Mouse (Mus musculus) right cerebral cortex, postnatal 14 days (tissue): ENCODE measurements around the gene Gnb1l.
"Not testable (repeated sequence)": the region's sequence is repeated elsewhere in the genome, so short reads cannot be mapped to it uniquely, and the experiment has no call there.

Experiments
- DNase-seq: peaks from one replicate; pipeline ENCODE4 v3.0.0; 2022

Gnb1l gene

GRCm38 (mm10) chr16:18484386-18484785 is 14.1 kb upstream of the Gnb1l start:
- DNase-seq, result no peak

- DNase-seq, result no peak
These were observed 13.6 kb upstream of the Gnb1l start for GRCm38 (mm10) chr16:18484794-18485435.

DNA sequence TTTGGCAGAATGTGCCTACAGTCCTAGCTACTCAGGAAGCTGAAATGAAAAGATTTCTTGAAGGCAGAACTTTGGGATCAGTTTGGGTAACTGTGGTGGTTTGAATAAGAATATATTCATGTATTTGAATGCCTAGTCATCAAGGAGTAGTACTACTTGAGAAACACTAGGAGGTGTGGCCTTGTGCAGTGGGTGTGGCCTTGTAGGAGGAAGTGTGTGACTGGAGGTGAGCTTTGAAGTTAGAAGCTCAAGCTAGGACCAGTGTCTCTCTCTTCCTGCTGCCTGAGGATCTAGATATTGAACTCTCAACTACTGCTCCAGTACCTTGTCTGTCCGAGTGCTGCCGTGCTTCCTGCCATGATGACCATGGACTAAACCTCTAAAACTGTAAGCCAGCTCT is 12.4 kb upstream of the Gnb1l start:
- DNase-seq, result no peak

- no peak for DNase-seq
These were observed 8.2 kb upstream of the Gnb1l start for GRCm38 (mm10) chr16:18490281-18490680.

GRCm38 (mm10) chr16:18490894-18491293 is 7.6 kb upstream of the Gnb1l start:
- DNase-seq, result no peak

DNA sequence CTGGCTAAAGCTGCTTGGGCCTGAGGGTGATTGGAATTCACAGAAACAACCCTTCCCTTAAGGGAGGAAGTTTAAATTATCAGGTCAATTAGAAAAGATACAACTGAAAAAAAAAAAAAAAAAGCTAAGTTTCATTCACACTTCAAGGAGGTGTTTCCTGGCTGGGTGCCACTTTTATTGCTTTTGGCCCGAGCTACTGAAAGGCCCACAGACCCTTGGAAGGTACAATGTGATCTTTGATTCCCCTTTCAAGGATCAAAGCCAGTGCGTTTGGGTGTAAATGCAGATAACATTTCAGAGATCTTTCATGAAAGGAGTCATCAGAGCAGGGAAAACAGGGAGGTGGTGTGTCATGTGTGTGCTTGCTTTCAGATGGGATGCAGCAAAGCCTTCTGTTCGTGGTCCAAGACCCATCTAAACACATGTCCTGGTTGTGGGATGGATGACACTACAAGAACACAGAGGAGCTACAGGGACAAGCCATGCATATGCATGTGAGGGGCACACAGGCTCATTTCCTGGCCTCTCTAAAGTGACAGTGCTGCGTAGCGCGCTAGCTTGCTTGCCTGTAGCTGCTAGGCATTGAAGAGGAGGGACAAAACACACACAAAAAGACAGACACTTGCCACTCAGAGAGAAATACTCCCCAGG is 523 bp upstream of the Gnb1l start:
- no peak for DNase-seq

DNA sequence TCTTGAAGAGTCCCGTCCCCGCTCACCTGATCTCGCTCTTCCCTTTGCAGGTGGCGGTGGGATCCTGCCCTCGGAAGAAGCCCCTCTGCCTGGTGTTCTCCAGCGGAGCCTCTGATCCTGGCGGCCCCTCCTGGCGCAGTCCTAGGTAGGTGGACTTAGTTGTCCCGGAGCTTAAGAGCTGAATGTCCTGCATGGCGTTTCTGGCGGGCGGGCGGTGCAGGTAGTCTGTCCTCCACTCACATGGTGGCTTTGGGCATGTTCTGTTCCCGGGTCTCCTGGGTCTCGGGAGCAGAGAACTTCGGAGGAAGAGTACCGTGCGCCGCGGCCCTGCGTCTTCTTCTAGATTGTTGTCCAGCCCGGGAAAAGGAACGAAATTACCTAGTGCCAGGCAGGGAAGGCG is 483 bp downstream of the Gnb1l start:
- no peak for DNase-seq

GRCm38 (mm10) chr16:18501531-18501930 is 3.0 kb downstream of the Gnb1l start:
- no peak for DNase-seq

GRCm38 (mm10) chr16:18503566-18504342 is 5.2 kb downstream of the Gnb1l start:
- no peak for DNase-seq

DNA sequence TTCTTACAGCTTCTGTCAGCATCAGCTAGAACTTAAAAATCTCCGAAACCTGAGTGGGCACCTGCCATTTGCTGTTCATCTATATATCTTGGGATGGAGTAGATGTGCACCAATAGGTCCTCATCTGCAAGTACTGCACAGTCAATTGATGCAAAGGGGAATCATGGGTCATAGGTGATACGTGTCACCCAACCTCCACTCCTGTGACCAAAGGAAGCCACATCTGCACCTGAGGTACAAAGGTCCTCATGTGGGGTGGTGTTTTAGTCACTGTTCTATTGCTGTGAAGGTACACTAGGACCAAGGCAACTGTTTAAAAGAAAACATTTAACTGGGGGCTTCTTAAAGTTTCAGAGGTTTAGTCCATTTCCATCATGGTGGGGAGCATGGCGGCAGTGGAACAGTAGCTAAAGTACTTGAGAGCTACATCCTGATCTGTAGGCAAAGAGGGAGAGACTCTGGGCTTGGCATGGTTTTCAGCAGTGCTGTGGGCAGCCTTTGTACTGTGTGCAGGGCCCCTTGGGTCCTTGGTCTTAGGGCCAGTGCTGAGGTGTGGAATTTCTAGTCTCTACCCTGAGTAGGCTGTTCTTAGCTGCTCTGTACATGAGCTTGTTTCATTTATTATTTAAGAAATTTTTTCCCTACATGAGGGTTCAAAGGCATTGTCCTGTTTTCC is 8.1 kb downstream of the Gnb1l start:
- no peak for DNase-seq

- no peak for DNase-seq
These were observed 8.7 kb downstream of the Gnb1l start for GRCm38 (mm10) chr16:18507200-18507549.

GRCm38 (mm10) chr16:18511741-18512140 is 13.2 kb downstream of the Gnb1l start:
- no peak for DNase-seq

DNA sequence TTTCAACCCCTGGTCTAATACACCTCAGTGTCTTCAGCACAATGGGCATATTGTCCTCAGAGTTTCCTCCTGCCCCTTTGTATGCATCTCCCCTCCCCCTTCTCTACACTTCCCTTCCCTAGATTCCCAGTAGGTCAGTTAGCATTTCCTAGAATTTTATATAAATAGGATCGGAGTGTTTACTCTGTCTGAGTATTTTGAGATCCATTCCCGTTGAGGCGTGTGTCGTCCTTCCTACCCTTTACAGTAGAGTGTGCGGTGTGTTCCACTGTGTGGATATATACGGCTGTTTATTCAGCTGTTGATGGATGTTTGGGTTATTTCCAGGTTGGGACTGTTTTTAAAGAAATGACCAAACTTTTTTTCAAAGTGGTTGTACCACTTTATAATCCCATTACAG is 15.0 kb downstream of the Gnb1l start:
- DNase-seq, result no peak

- peak; percentile 25 for DNase-seq
These were observed 19.6 kb downstream of the Gnb1l start for GRCm38 (mm10) chr16:18518091-18518490.

- DNase-seq, result no peak
These were observed 25.2 kb downstream of the Gnb1l start for GRCm38 (mm10) chr16:18523563-18524245.

GRCm38 (mm10) chr16:18528656-18529055 is 30.1 kb downstream of the Gnb1l start:
- DNase-seq, result no peak

GRCm38 (mm10) chr16:18533061-18533460 is 34.5 kb downstream of the Gnb1l start:
- DNase-seq, result not testable (repeated sequence)

DNA sequence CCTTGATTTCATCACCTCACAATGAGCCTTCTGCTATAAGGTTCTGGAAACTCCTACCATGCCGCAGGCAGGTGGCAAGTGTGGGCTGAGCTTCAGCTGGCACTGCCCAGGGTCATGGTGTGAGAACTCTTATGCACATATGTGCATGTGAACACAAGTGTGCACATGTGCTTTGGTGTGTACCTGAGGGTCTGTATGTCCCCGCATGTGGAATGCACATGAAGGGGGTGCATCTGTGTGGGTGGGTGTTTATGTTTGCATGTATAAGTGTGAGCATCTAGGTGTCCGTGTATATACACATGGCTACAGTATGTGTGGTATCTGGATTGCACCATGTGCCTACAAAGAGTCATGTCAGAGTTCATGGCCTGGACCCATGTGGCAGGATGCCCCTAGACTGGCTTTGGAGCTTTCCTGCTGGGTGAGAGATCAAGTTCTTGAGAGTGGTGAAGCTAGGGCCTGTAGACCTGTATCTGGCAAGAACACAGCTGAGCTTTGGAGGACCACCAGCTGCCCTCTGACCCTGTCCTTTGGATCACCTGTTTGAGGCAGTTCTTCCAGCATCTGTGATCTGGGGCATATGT is 39.0 kb downstream of the Gnb1l start:
- no peak for DNase-seq

- DNase-seq, result no peak
These were observed 40.8 kb downstream of the Gnb1l start for GRCm38 (mm10) chr16:18539281-18539680.

GRCm38 (mm10) chr16:18543151-18543829 is 44.8 kb downstream of the Gnb1l start:
- no peak for DNase-seq

DNA sequence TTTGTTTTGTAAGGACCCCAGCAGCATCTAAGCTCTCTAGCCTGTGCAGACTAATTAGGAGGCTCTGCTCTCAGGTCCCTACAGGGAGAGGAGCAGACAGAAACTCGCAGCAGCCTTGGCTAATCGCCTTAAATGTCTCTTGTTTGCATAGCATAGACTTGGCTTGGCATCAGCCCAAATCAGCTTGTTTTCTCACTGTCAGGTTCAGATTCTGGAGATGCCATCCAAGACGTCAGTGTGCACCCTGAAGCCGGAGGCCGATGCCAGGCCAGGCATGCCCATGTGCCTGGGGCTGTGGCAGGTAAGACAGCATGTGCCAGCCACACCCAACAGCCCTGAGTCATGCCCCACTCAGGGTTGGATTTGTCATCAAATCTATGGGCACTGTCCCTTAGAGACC is 49.4 kb downstream of the Gnb1l start:
- no peak for DNase-seq

DNA sequence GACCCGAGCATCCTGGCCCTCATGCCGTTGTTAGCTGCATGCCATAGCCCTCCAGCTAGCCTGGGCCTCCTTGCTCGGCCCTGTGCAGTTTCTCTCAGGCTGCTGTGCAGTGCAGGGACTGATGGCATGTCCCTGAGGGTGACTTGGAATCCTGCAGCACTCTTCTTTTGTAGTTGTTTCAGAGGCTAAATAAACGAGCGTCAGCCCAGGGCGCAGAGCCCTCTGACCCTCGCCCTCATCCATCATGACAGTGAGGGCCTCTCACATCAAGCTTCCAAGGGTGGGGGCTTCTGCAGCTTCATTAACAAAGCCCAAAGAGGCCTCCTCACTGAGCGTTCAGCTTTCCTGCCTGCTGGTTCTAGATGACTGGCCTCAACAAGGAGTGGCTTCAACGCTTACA is 53.1 kb downstream of the Gnb1l start:
- DNase-seq, result no peak
